Mouse (Mus musculus): ENCODE data around the gene Golm1.
"Not testable (repeated sequence)": the region's sequence is repeated elsewhere in the genome, so short reads cannot be mapped to it uniquely, and the experiment has no call there.

The Golm1 gene

GRCm38 (mm10) chr13:59675151-59676011 is at the start of gene Golm1:
Golm1 (minus strand) TSS chr13:59675811.
- peak; percentile 83 for DNase-seq (ENCODE audit: low spot score)

- not testable (repeated sequence) for DNase-seq (ENCODE audit: low spot score)
These were observed 46.5 kb upstream of the Golm1 start for GRCm38 (mm10) chr13:59722089-59722488.

DNA sequence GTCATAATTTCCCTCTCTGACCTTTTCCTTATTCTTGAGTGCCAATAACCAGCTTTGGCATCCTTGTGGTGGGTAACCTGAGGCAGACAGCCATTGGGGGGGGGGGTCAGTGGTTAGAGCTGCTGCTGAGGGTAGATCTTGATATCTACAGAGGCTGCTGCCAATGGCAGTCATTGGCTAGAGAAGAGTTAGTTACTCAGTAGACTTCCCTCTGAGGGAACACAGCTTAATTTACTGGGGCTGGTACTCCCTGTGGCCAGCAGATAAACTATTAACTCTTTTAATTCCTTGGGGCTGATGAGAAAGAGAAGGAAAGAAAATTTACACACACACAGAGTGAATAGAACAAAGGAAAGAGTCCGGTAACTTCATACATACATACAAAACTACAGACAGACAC is 43.9 kb upstream of the Golm1 start:
- DNase-seq (ENCODE audit: low spot score): no peak

DNA sequence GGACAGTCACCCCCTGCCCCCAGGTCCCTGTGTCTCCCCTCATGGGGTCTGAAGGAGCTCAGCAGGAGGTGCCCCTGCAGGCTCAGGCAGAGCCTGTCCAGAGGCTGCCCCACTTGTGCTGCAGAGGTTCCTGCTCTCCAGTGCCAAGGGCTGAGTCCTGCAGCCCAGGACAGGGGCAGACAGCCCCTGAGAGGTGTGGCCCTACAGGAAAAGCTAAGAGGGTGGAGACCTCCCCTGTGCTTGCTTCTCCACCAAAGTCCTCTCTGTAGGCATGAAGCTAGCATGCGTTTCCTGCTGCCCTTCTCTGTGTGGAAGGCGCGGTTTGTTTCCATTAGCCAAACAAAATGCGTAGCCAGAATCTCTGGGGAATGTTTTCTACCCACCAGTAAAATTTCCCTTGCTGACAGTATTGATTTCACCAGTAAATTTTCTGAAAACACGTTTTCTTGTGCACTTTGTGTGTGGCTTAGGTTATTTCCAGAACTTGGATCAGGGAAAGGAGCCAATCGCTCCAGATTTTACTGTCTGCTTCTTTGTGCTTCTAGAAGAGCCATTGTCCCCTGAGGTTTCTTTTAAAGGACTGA is 43.3 kb upstream of the Golm1 start:
- not testable (repeated sequence) for DNase-seq (ENCODE audit: low spot score)

- DNase-seq (ENCODE audit: low spot score): no peak
These were observed 38.1 kb upstream of the Golm1 start for GRCm38 (mm10) chr13:59713710-59714109.

DNA sequence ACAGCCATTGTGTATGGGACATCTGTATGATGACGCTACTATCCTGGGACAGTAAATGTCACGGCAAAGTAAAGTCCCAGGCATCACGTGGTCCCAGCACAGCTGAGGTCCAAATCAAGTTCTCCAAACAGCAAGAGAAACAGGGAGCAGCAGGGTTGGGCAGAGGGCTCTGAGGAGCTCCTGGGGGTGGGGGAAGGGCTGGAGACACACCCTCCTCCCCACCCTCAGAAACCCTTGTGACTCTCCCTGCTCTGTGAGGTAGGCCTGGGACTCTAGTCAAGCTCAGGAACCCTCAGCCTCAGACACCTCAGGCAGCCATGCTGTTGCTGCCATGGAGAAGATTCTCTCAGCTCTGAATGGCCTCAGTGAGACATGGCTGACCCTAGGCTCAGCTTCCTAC is 36.4 kb upstream of the Golm1 start, which contains the start of gene Spata31d1b:
Spata31d1b (plus strand) TSS at position 301 of the 400 bp plus-strand sequence.
- DNase-seq (ENCODE audit: low spot score): not testable (repeated sequence)

GRCm38 (mm10) chr13:59710230-59710629 is 34.6 kb upstream of the Golm1 start, which contains the start of gene Spata31d1a:
Spata31d1a (minus strand) TSS chr13:59710330.
- DNase-seq (ENCODE audit: low spot score): no peak

GRCm38 (mm10) chr13:59704562-59704961 is 29.0 kb upstream of the Golm1 start:
- DNase-seq (ENCODE audit: low spot score): no peak

DNA sequence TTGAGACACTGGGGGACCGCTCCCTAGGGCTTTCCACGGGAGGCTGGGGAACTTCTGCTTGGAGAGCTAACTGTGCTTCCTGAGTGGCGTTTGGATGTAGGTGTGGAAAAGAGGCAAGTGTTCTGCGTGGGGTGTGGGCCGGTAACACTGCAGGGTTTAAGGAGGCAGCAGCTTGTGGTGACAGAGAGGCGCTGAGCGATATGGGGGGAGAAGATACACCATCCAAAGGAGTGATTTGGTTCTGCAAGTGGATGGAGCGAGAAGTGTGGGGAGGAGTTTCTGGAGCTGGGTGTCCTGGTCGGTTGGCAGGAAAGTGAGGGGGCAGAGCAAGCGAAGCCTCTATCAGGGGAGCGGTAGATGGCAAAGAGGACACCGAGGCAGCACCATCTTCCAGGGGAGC is 27.9 kb upstream of the Golm1 start:
- no peak for DNase-seq (ENCODE audit: low spot score)

GRCm38 (mm10) chr13:59700137-59700536 is 24.5 kb upstream of the Golm1 start:
- DNase-seq (ENCODE audit: low spot score): not testable (repeated sequence)

- DNase-seq (ENCODE audit: low spot score): no peak
These were observed 23.5 kb upstream of the Golm1 start for GRCm38 (mm10) chr13:59699131-59699530.

DNA sequence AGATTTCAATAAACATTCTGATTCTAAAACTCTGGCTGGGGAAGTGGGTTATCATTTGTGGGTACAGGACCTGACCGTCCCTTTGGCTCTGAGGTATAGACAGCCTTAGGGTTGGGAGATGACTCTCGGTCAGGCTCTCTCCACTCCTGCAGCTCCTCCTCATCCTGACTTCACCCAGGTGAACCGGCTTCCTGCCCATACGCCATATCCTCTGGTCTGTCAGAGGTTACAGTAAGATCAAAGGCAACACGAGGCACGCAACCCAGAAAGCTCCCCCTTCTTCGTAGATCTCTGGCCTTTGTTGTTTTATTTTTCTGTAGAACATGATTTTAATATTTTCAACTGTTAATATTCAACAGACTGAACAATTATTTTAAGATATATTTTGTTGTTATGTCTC is 20.2 kb upstream of the Golm1 start:
- no peak for DNase-seq (ENCODE audit: low spot score)

DNA sequence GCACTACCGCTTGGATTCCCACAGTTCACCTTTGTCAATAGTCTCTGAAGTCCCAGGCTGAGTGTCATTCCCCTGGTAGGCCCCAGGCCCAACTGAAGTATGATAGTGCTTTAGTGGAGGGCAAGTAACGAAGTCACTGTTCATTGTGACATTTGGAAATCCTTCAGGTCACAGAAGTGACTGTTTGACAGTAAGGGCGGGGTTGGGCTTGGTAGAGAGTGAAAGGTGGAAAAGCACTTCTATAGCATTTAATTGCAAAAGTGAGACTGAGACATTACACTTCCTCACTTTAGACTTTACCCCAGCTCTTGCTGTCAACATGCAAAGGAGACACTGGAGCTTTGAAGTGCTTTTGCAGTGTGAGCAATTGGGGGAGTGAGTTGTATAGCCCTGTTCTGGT is 18.4 kb upstream of the Golm1 start, which contains the start of gene 4921517D22Rik:
4921517D22Rik (minus strand) TSS at position 101 of the 400 bp plus-strand sequence.
- DNase-seq (ENCODE audit: low spot score): no peak

DNA sequence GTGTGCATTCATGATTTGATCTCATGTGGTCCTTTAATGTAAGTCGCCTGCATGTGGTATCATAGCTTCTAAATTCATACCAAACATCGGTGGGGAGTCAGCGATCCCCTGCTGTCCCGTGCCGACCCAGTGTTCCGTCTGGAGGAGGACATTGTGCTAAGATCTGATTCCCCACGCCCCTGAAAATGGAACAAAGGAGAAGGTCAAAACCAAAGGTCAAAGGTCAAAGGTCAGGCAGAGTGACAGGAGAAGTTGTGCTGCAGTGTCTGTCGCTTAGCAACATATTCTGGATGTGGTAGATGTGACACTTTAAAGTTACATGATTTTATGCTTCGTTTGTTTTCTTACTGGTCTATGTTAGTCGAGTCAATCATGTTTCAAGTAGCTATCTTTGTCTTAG is 15.9 kb upstream of the Golm1 start:
- DNase-seq (ENCODE audit: low spot score): no peak

DNA sequence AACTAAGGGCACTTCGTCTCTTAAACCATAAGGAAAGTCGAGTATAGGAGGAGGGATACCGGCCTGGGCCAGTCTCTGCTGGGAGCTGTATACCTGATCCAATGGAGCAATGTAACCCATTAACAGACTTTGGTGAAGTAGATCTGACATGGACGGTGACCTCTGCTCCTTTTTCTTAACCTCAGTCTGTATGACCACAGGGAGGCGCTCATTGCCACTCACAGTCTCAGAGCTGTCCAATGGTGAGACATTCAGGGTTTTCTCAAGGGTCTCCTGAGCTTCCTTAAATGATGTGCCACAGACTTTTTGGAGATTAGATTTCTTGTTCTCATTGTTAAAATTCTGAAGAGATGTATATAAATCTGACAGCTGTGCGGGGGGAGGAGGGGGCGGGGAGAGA is 15.0 kb upstream of the Golm1 start:
- no peak for DNase-seq (ENCODE audit: low spot score)

DNA sequence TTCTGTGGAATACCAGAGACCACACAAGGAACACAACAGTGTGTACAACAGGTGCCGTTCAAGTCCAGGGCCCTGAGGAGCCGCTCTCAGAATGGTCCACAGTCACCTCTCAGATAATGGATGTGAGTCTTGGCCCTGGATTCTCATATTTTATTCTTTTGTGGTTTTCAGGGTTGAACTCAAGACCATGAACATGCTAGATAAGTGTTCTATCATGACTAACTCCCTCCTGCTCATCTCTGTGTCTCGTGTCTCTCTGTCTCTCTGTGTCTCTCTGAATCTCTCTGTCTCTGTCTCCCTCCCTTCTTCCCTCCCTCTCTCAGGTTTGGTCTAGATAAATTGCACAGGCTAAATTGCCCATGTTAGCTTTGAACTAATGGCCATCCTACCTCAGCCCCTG is 14.2 kb upstream of the Golm1 start:
- DNase-seq (ENCODE audit: low spot score): no peak

- no peak for DNase-seq (ENCODE audit: low spot score)
These were observed 13.7 kb upstream of the Golm1 start for GRCm38 (mm10) chr13:59689313-59689712.

DNA sequence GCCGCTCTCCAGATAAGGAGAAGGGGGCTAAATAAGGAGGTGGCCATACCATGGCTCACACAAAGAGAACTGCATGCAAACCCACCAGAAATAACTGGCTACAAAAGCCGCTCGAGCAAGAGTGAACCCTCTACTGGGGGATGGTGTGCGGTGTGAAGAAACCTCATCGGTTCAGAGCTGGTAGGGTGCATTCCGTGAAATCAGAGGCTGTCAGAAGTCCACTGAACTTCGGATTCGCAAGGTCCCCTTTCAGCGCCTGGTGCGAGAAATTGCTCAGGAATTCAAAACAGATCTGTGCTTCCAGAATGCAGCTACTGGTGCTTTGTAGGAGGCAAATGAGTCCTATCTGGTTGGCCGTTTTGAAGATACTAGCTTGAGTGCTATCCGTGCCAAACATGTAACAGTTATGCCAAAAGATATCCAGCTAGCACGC is 12.7 kb upstream of the Golm1 start:
- DNase-seq (ENCODE audit: low spot score): no peak

DNA sequence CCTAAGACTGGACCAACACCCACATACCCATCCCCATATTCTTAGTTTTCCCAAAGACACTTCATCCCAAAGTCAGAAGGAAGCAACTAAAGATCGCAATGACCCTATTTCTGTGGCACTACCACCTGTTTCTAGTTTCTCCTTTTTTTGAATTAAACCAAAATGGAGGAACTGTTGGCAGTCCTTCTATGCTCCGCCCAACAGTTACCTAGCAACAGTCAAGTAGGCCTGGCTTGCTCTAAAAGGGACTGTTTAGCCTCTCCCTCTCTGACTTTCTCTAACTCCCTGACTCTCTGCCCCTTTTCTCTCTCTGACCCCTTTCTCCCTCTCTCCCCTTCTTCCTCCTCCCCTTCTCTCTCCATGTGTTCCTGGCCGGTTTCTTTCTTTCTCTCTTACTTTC is 9.6 kb upstream of the Golm1 start:
- no peak for DNase-seq (ENCODE audit: low spot score)

- no peak for DNase-seq (ENCODE audit: low spot score)
These were observed 7.0 kb upstream of the Golm1 start for GRCm38 (mm10) chr13:59682629-59683028.

- no peak for DNase-seq (ENCODE audit: low spot score)
These were observed 4.3 kb upstream of the Golm1 start for GRCm38 (mm10) chr13:59679908-59680307.

DNA sequence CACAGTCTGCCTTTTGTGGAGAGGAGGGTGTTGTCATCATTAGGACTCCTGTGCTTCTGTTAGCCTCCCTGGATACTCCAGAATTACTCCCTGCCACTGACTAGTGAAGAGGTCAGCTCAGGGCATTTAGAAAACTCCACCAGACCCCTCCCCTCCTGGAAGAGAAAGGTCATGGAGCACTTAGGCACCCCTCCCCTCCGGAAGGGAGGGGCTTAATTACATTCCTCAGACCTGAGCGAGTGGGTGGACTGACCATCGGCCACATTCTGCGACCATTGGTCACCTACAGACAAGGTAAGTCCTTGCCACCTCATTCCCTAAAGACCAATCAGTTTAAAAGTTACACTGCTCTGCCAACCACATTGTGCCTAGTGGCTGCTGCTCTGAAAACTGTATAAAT is 3.7 kb upstream of the Golm1 start:
- peak; percentile 41 for DNase-seq (ENCODE audit: low spot score)

Data from yolk sac, embryonic 10.5 days (tissue).